Mouse (Mus musculus): ENCODE measurements at regions not wholly inside any gene's neighbourhood (a gene's known extent, or its start where the extent isn't known, plus 50 kb on each side); places are given as distances from the start of the nearest gene placed in this dataset.
A peak's percentile ranks its signal among the peaks of the same experiment; 100 is the strongest.

- DNase-seq, result peak; percentile 45 to 78
- intact Hi-C loops (cut with DNase I), result loop anchor here (10.0 kb wide), 3 partner anchors 62 to 252 kb away; no protein-coding TSS in a partner anchor
Observed at GRCm38 (mm10) chr1:34642304-34642893, 62.9 kb downstream of the Amer3 start.

- no peak for DNase-seq
- intact Hi-C loops (cut with DNase I), result no loop called here
Observed at GRCm38 (mm10) chr1:34653963-34654644, 74.6 kb downstream of the Amer3 start.

DNA sequence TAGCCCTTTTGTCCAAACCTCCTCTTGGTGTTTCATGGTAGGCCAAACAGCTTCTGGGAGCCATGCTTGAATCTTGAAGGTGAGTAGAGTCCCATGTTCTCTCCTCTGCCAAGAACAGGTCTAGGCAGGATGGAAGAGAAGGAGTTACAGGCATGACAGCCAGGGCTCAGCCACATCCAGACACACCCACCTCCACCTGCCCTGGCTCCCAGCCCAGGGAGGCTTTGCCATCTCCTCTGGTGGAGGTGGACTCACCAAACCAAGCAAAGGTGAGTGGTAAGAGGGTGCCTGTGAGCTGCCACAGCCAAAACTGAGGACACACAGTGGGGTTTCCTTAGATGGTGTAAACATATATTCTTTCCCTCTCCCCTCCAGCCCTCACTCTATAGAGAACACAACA is 78.0 kb downstream of the Amer3 start:
- intact Hi-C loops (cut with DNase I), result no loop called here
- no peak for DNase-seq

DNA sequence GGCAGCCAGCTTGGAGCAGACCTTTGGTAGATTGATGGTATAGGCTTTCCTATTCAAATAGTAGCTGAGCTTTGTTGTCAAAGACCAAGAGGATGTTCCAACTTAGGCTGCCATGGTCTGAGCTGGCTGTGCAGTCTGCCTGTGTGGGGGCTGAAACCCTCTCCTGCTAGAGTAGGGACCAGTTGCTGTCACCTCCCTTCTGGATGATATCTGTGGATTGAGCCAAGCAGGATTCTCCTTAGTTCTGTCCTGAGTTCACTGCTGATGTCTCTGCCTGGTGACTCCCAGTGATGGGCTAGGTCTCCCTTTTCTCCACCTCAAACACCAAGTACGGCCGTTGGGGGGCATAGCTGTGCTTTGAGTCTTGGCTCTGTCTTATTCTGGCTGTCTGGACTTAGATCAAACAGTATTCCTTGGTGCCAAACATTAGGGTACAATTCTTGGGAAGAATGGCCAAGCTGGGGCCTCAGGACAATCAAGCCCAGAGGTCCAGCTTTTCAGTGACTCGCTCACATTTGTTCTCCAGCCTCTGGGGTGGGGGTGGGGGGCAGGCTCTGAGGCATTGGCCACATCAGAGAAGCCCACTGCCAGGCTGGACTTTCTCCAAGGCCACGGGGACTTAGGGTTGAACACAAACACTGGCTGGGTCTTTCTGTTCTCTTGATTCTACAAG is 84.6 kb downstream of the Amer3 start:
- intact Hi-C loops (cut with DNase I), result no loop called here

GRCm38 (mm10) chr1:34664816-34665511 is 85.5 kb downstream of the Amer3 start:
- DNase-seq, result peak; percentile 13 to 25
- intact Hi-C loops (cut with DNase I), result no loop called here

More for the DNA sequence above, 84.6 kb downstream of the Amer3 start:
- DNase-seq, result no peak

GRCm38 (mm10) chr1:34665512-34665854 is 86.0 kb downstream of the Amer3 start:
- DNase-seq, result no peak
- intact Hi-C loops (cut with DNase I), result no loop called here

DNA sequence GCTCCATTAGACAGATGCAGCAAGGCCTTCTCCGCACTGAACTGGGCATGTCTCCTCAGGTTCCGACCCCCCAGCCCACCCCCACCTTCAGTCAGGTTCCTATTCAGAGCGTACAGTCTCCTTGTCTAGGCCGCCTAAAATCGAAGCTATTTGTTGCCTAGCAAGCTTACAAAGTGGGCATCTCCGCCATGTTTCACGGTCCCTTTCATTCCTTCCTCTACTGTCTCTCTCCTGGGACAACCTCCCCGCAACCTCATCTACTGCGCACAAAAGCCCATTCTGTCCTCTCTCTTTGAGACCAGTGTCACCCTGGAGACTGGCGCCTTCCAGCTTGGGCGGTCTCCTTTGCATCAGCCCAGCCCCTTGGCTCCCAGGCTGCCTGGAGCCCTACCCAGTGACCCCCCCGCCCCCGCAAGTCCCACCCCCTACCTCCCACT is 86.8 kb downstream of the Amer3 start:
- no peak for DNase-seq
- intact Hi-C loops (cut with DNase I), result no loop called here

DNA sequence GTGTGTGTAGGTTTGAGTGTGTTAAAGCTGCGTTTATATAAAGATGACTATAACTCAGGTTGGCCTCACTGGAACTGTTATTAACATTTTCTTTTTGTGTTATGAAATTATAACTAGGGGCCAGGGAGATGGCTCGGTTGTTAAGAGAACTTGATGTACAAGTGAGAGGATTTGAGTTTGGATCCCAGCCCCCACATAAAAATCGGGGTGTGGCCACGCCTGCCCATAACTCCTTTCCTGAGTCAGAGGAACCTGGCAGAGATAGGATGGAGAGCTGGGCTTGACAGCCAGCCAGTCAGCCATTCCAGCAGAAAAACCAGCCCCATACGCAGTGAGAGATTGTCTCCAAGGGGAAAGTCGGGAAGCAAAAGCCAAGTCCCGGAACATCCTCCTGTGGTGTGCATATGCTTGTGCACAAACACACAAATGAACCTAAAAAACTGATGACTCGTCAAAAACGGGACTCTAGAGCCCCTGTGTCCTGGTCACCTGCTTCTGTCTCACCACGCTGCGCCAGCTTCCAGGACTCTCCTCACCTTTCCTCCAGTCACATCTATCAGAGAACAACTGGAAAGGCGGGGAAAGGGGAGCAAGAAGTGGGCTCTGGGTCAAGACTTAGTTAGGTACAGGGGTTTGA is 97.8 kb downstream of the Amer3 start:
- no peak for DNase-seq
- intact Hi-C loops (cut with DNase I), result no loop called here

DNA sequence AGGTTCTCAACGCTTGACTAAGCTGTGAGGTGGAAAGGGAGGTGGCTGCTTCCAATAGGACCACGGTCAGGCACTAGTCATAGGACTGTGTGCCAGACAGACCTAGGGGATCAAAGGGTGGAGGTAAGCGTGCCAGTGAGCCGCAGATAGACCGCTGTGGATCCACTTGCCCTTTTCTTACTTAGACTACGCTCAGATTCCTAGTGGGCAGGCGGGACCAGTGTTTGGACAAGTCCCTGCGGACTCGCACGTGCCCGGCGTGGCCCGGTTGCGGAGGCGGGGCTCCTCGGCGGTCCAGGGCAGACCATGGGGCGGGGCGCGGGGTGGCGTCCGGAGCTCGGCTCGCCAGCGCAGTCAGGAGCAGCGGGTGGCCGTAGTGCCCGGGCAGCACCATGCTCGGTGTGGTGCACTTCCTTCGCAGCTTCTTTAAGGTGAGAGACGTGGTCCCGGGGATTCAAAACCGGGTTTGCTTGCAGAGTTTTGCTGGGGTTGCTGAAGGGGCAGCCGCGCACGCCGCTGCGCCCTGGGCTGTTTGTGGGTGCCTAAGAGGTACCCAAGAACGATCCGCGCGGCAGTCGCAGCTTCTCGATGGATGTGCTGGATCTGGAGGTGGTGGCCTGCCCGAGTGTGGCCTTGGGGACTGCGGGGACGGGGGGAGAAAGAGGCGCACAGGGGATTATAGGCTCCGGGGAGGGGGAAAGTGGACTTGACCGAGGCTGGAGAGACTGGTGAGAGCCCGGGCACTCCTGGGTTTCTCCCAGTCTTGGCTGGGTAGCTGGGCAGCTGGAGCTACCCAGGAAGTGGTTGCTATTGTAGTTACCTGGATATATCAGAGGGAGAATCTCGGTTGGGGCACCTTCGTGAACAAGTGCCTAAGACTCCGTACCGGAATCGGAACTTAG is 98.6 kb downstream of the Amer3 start:
- DNase-seq, result peak; percentile 38 to 45

DNA sequence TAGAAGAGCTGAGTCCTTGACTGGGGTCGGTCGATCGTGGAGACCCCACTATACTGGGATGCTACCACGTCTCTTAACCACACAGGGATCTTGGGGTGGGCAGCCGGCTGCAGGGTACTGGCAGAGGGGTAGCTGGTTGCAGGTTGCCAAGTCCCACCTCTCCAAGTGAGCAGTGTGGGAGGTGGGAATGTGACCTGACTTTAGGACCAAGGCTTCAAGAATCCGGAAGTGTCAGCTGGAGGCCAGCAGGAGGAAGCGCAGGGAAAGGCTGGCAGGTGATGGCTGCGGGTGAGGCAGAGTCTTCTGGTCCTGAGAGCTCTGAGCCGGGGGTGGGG is 99.2 kb downstream of the Amer3 start:
- intact Hi-C loops (cut with DNase I), result no loop called here
- DNase-seq, result no peak

More for the DNA sequence above, 98.6 kb downstream of the Amer3 start:
- intact Hi-C loops (cut with DNase I), result no loop called here

- intact Hi-C loops (cut with DNase I), result no loop called here
- DNase-seq, result no peak
Observed at GRCm38 (mm10) chr1:34686539-34686938, 107.1 kb downstream of the Amer3 start.

- DNase-seq, result no peak
- intact Hi-C loops (cut with DNase I), result no loop called here
Observed at GRCm38 (mm10) chr1:34696533-34696932, 117.1 kb downstream of the Amer3 start.

- intact Hi-C loops (cut with DNase I), result loop anchor here (10.0 kb wide), 1 partner anchor 56 kb away; no protein-coding TSS in a partner anchor
- peak; percentile 20 to 61 for DNase-seq
Observed at GRCm38 (mm10) chr1:34700237-34701030, 121.0 kb downstream of the Amer3 start.

DNA sequence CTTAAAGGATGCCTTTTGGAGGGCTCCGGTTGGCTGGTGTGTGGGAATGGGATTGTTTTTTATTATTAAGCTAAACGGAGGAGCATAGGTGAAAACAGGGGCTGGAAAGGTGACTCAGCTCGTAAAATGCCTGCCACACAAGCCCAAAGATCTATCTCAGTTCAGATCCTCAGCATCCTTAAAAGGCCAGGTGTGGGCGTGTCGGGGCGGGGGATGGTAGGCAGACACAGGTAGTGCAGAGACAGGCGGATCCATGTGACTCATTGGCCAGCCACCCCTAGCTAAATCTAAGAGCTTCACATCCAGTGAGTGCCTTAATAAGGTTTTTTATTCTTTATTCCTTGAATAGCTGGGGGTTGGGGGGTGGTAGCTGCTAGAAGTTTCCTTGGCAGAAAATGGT is 122.0 kb downstream of the Amer3 start:
- no peak for DNase-seq
- intact Hi-C loops (cut with DNase I), result loop anchor here (10.0 kb wide), 1 partner anchor 57 kb away; no protein-coding TSS in a partner anchor

GRCm38 (mm10) chr1:34709089-34709488 is 129.6 kb downstream of the Amer3 start:
- intact Hi-C loops (cut with DNase I), result loop anchor here (10.0 kb wide), 1 partner anchor 64 kb away; no protein-coding TSS in a partner anchor
- no peak for DNase-seq

- DNase-seq, result no peak
- intact Hi-C loops (cut with DNase I), result no loop called here
Observed at GRCm38 (mm10) chr1:34722674-34723073, 120.2 kb downstream of the Fam168b start.

DNA sequence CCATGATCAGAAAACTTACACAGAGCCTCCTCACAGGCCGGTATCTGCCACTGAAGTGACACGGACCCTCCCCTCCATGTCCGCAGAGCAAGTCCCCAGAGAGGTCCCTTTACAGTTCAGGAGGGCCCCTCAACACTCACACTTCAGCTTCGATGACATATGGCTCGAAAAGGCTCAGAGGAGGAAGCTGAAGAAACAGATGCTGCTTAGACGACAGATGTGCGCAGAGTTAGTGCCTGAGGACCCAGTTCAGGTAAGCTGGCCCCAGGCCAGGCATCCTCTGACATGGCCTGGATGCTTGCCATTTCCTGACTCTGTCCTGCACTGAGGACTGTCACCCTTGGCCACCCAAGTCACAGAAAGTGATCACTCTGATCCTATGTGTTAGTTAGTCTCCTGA is 110.7 kb downstream of the Fam168b start:
- intact Hi-C loops (cut with DNase I), result no loop called here
- no peak for DNase-seq

- intact Hi-C loops (cut with DNase I), result no loop called here
- DNase-seq, result no peak
Observed at GRCm38 (mm10) chr1:34733026-34733913, 109.6 kb downstream of the Fam168b start.
